Mouse (Mus musculus): ENCODE data around the gene Carmil2. TPM values are rescaled to one million over a fixed set of nuclear protein-coding genes. Genes with fewer than 3 reads are reported as not detected.

Gene Carmil2
- total RNA-seq (2021): 10 to 100 TPM; 60.4 to 65.0 TPM
- long read RNA-seq, experiment 1, partial matches to known transcripts: 80 of 95 reads
- long read RNA-seq, experiment 1, other reads (novel, unspliced or antisense): 15 of 95 reads
- long read RNA-seq, experiment 2, partial matches to known transcripts: 58 of 71 reads
- long read RNA-seq, experiment 2, other reads (novel, unspliced or antisense): 13 of 71 reads

- Histone ChIP-seq H3K4me3 (no peak within 1 kb of the TSS), H3K27ac (no peak within 1 kb of the TSS)
- DNase-seq (ENCODE audit: extremely low spot score in 1 of 2, low spot score in 2 of 2): no peak
- peak; percentile 69 for TF ChIP-seq CTCF (IDR thresholded peaks at IDR 0.05)
- intact Hi-C loops (cut with DNase I): loop anchor here (5.0 kb wide), 1 partner anchor 119 kb away; the partner anchor contains the start of gene Atp6v0d1
These were observed at the start of gene Carmil2 for GRCm38 (mm10) chr8:105685796-105686308. Carmil2 (plus strand) TSS chr8:105686274.

GRCm38 (mm10) chr8:105636963-105637510 lies 49.0 kb upstream of the Carmil2 start, which contains the start of gene Agrp:
Agrp (minus strand) TSS chr8:105637393.
- intact Hi-C loops (cut with DNase I): loop anchor here (1.0 to 5.0 kb wide), 5 partner anchors 13 to 70 kb away; partner anchors contain the start of genes Acd, Atp6v0d1 and Pard6a
- Histone ChIP-seq H3K27ac (peak within 1 kb of the TSS; percentile 99), H3K4me3 (peak within 1 kb of the TSS; percentile 97)
- DNase-seq (ENCODE audit: extremely low spot score in 1 of 2, low spot score in 2 of 2): peak; percentile 55 to 60
- TF ChIP-seq CTCF (IDR thresholded peaks at IDR 0.05): no peak

GRCm38 (mm10) chr8:105637601-105638041 lies 48.5 kb upstream of the Carmil2 start:
- no peak for DNase-seq (ENCODE audit: extremely low spot score in 1 of 2, low spot score in 2 of 2)
- intact Hi-C loops (cut with DNase I): loop anchor here (2.0 to 5.0 kb wide), 3 partner anchors 31 to 71 kb away; partner anchors contain the start of gene Atp6v0d1
- Histone ChIP-seq H3K4me3 (peak overlapping the region; percentile 97), H3K27ac (peak overlapping the region; percentile 99)
- TF ChIP-seq CTCF (IDR thresholded peaks at IDR 0.05): no peak

- intact Hi-C loops (cut with DNase I): loop anchor here (5.0 kb wide), 1 partner anchor 54 kb away; no protein-coding TSS in a partner anchor
- no peak for DNase-seq (ENCODE audit: extremely low spot score in 1 of 2, low spot score in 2 of 2)
- Histone ChIP-seq H3K27ac (no peak overlapping the region; the same call in 1 of the 2 replicates), H3K4me3 (no peak overlapping the region)
- TF ChIP-seq CTCF (IDR thresholded peaks at IDR 0.05): no peak
These were observed 47.6 kb upstream of the Carmil2 start for GRCm38 (mm10) chr8:105638510-105638909.

- intact Hi-C loops (cut with DNase I): loop anchor here (5.0 kb wide), 1 partner anchor 52 kb away; no protein-coding TSS in a partner anchor
- H3K27ac ChIP-seq: no peak overlapping the region
- DNase-seq (ENCODE audit: extremely low spot score in 1 of 2, low spot score in 2 of 2): no peak
These were observed 46.2 kb upstream of the Carmil2 start for GRCm38 (mm10) chr8:105639835-105640234.

GRCm38 (mm10) chr8:105640511-105640910 lies 45.6 kb upstream of the Carmil2 start:
- TF ChIP-seq CTCF (IDR thresholded peaks at IDR 0.05): no peak
- Histone ChIP-seq H3K4me3 (no peak overlapping the region), H3K27ac (no peak overlapping the region)
- intact Hi-C loops (cut with DNase I): no loop called here
- DNase-seq (ENCODE audit: extremely low spot score in 1 of 2, low spot score in 2 of 2): no peak

More at GRCm38 (mm10) chr8:105639835-105640234, 46.2 kb upstream of the Carmil2 start:
- no peak for TF ChIP-seq CTCF (IDR thresholded peaks at IDR 0.05)
- no peak overlapping the region for H3K4me3 ChIP-seq

GRCm38 (mm10) chr8:105645205-105645604 lies 40.9 kb upstream of the Carmil2 start:
- no peak for DNase-seq (ENCODE audit: extremely low spot score in 1 of 2, low spot score in 2 of 2)
- no peak for TF ChIP-seq CTCF (IDR thresholded peaks at IDR 0.05)
- intact Hi-C loops (cut with DNase I): no loop called here
- Histone ChIP-seq H3K4me3 (no peak overlapping the region), H3K27ac (no peak overlapping the region)

- Histone ChIP-seq H3K4me3 (no peak overlapping the region), H3K27ac (no peak overlapping the region)
- no peak for TF ChIP-seq CTCF (IDR thresholded peaks at IDR 0.05)
- DNase-seq (ENCODE audit: extremely low spot score in 1 of 2, low spot score in 2 of 2): no peak
- intact Hi-C loops (cut with DNase I): no loop called here
These were observed 37.1 kb upstream of the Carmil2 start for GRCm38 (mm10) chr8:105648929-105649328.

- Histone ChIP-seq H3K27ac (no peak overlapping the region), H3K4me3 (no peak overlapping the region)
- intact Hi-C loops (cut with DNase I): no loop called here
- no peak for TF ChIP-seq CTCF (IDR thresholded peaks at IDR 0.05)
- no peak for DNase-seq (ENCODE audit: extremely low spot score in 1 of 2, low spot score in 2 of 2)
These were observed 28.4 kb upstream of the Carmil2 start for GRCm38 (mm10) chr8:105657641-105658040.

- TF ChIP-seq CTCF (IDR thresholded peaks at IDR 0.05): peak; percentile 62
- Histone ChIP-seq H3K27ac (no peak overlapping the region), H3K4me3 (no peak overlapping the region)
- intact Hi-C loops (cut with DNase I): no loop called here
- no peak for DNase-seq (ENCODE audit: extremely low spot score in 1 of 2, low spot score in 2 of 2)
These were observed 24.9 kb upstream of the Carmil2 start for GRCm38 (mm10) chr8:105661167-105661566.

GRCm38 (mm10) chr8:105677891-105678290 lies 8.2 kb upstream of the Carmil2 start:
- intact Hi-C loops (cut with DNase I): no loop called here
- DNase-seq (ENCODE audit: extremely low spot score in 1 of 2, low spot score in 2 of 2): no peak
- TF ChIP-seq CTCF (IDR thresholded peaks at IDR 0.05): peak; percentile 38
- Histone ChIP-seq H3K27ac (no peak overlapping the region), H3K4me3 (no peak overlapping the region)

GRCm38 (mm10) chr8:105685325-105685724 lies 749 bp upstream of the Carmil2 start:
- Histone ChIP-seq H3K4me3 (no peak overlapping the region), H3K27ac (no peak overlapping the region)
- DNase-seq (ENCODE audit: extremely low spot score in 1 of 2, low spot score in 2 of 2): no peak
- intact Hi-C loops (cut with DNase I): loop anchor here (5.0 kb wide), 1 partner anchor 118 kb away; the partner anchor contains the start of gene Atp6v0d1
- no peak for TF ChIP-seq CTCF (IDR thresholded peaks at IDR 0.05)

All from left cerebral cortex, adult 2 months (tissue).